Mouse (Mus musculus) forebrain, embryonic 16.5 days (tissue): Measurements from ENCODE around the gene Six4. TPM values are rescaled to one million over a fixed set of nuclear protein-coding genes. Genes with fewer than 3 reads are reported as not detected.
"Not testable (repeated sequence)": the region's sequence is repeated elsewhere in the genome, so short reads cannot be mapped to it uniquely, and the experiment has no call there.

ENCODE experiments used
- ATAC-seq: fragments of 200-750 bp; cut with Nextera tagmentation; 2 replicates; pipeline ENCODE4 v1.8.0; 2017; ENCODE audit warnings: mild to moderate bottlenecking, moderate library complexity
- H3K27ac ChIP-seq: fragments of 300-500 bp; sonication (generic); 2 replicates; pipeline ENCODE4 v1.5.1; 2014; ENCODE audit warnings: low read length, control low read depth
- H3K27me3 ChIP-seq: fragments of 300-500 bp; sonication (generic); replicated peaks from 2 replicates; pipeline ENCODE4 v1.6.1; 2014; ENCODE audit warnings: low read length; ENCODE audit not compliant: control insufficient read depth, insufficient read depth
- H3K36me3 ChIP-seq: fragments of 300-500 bp; sonication (generic); 2 replicates; pipeline ENCODE4 v1.6.1; 2014; ENCODE audit not compliant: control insufficient read depth, insufficient read depth
- H3K4me1 ChIP-seq: fragments of 300-500 bp; sonication (generic); replicated peaks from 2 replicates; pipeline ENCODE4 v1.6.1; 2014; ENCODE audit warnings: low read length; ENCODE audit not compliant: control insufficient read depth, insufficient read depth
- H3K4me2 ChIP-seq: fragments of 300-500 bp; sonication (generic); 2 replicates; pipeline ENCODE4 v1.6.1; 2014; ENCODE audit warnings: mild to moderate bottlenecking, low read length, control low read depth
- H3K4me3 ChIP-seq: fragments of 300-500 bp; sonication (generic); replicated peaks from 2 replicates; pipeline ENCODE4 v1.5.1; 2014; ENCODE audit warnings: mild to moderate bottlenecking, low read length, control low read depth
- H3K9ac ChIP-seq: fragments of 300-500 bp; sonication (generic); replicated peaks from 2 replicates; pipeline ENCODE4 v1.6.1; 2014; ENCODE audit warnings: low read depth, low read length, control low read depth
- H3K9me3 ChIP-seq: fragments of 300-500 bp; sonication (generic); 2 replicates; pipeline ENCODE4 v1.6.1; 2016; ENCODE audit warnings: low read length; ENCODE audit not compliant: control insufficient read depth
- WGBS: fragments of 180-500 bp; shearing (Covaris S2); extraction: QIAGEN DNeasy Blood & Tissue Kit; methylation state at CpG from one replicate; pipeline ENCODE4 v1.1.7; 2014; 5-methylcytosine and 5-hydroxymethylcytosine counted together
- polyA plus RNA-seq: library from polyadenylated mRNA; unstranded; fragments of >200 nt; fragmentation: Nextera tagmentation; extraction: Ambion mirVana; gene quantifications from 2 replicates; pipeline ENCODE4 v1.2.1, GENCODE M21; 2015

Gene Six4
- polyA plus RNA-seq, 1 experiment from 2014 or later = 0.38 TPM

DNA sequence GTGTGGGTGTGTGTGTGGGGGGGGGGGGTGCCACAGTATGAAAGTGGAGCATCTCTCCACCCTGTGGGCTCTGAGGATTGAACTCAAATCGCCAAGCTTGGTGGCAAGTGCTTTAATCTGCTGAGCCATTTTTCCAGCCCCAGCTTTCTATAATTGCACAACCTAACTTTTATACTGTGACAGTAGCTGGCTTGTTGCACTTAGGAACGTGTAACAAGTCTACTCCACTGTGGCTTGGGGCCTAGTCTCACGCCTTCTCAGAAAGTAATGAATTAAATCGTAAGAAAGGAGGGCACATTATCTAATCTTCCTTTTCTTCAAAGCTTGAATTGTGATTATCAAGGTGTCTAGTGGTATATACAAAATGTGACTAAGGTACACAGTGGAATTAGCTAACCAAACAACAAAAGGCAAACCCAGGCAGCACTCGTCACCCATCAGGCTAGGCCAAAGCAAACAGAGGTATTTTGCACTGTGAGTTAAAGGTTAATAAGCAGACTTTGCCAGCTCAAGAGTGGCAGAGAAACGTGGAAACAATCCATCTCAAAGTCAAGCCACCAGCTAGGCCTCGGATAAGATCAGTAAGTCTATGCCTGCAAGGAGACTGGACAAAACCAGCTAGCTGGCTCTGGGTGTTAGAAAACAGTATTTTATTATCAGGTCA is 22.5 kb downstream of the Six4 start:
- ATAC-seq = no peak
- no peak overlapping the region for H3K27ac ChIP-seq
- no peaks in the 10 kb centered on the region for H3K9me3 ChIP-seq
- H3K4me3 ChIP-seq = no peak overlapping the region
- no peak overlapping the region for H3K9ac ChIP-seq
- 74% methylated on average over 7 of the region's 7 CpGs for WGBS
- no peaks in the 10 kb centered on the region for H3K27me3 ChIP-seq
- no peak overlapping the region for H3K4me2 ChIP-seq
- H3K4me1 ChIP-seq = no peaks in the 10 kb centered on the region
- no peaks in the 10 kb centered on the region for H3K36me3 ChIP-seq

GRCm38 (mm10) chr12:73088911-73089310 is 24.3 kb downstream of the Six4 start:
- Histone ChIP-seq H3K9me3 (no peaks in the 10 kb centered on the region), H3K27me3 (no peaks in the 10 kb centered on the region), H3K27ac (no peak overlapping the region), H3K4me1 (no peaks in the 10 kb centered on the region), H3K4me3 (no peak overlapping the region), H3K9ac (no peak overlapping the region), H3K36me3 (no peaks in the 10 kb centered on the region), H3K4me2 (no peak overlapping the region)
- WGBS = 71% methylated on average over 4 of the region's 5 CpGs
- no peak for ATAC-seq

- Histone ChIP-seq H3K27me3 (no peaks in the 10 kb centered on the region), H3K4me2 (no peak overlapping the region), H3K27ac (no peak overlapping the region), H3K9me3 (no peaks in the 10 kb centered on the region), H3K9ac (no peak overlapping the region), H3K36me3 (no peaks in the 10 kb centered on the region), H3K4me3 (no peak overlapping the region), H3K4me1 (no peaks in the 10 kb centered on the region)
- no peak for ATAC-seq
- 75% methylated on average over 5 of the region's 5 CpGs for WGBS
Observed at GRCm38 (mm10) chr12:73088500-73088899, 24.8 kb downstream of the Six4 start.

GRCm38 (mm10) chr12:73087086-73087485 is 26.2 kb downstream of the Six4 start:
- Histone ChIP-seq H3K9ac (no peak overlapping the region), H3K27me3 (no peaks in the 10 kb centered on the region), H3K4me1 (no peaks in the 10 kb centered on the region), H3K9me3 (no peaks in the 10 kb centered on the region), H3K27ac (no peak overlapping the region), H3K36me3 (no peaks in the 10 kb centered on the region), H3K4me2 (no peak overlapping the region), H3K4me3 (no peak overlapping the region)
- 90% methylated on average over 7 of the region's 7 CpGs for WGBS
- no peak for ATAC-seq

GRCm38 (mm10) chr12:73085739-73086630 is 27.3 kb downstream of the Six4 start:
- 24% methylated on average over 11 of the region's 11 CpGs for WGBS
- H3K27me3 ChIP-seq = no peaks in the 10 kb centered on the region

DNA sequence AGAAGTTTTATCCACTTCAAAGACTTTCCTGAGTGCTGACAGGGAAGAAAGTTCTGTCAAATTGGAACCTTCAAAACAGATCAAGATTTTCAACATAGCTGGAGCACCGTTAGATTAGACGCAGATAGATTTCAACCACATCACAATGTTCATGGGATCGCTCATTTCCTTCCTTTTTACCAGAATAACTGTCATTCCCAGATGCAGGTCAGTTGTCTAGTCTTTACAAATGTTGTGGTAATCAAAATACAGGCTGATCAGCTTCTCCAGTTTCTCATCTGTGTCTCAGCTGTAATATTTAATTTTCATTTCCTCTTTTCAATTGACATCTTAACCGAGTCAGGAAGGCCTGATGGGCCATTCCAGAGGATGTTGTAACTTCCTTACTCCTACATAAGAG is 29.5 kb downstream of the Six4 start:
- ATAC-seq = no peak
- 90% methylated on average over 4 of the region's 4 CpGs for WGBS

More at GRCm38 (mm10) chr12:73085739-73086630, 27.3 kb downstream of the Six4 start:
- Histone ChIP-seq H3K4me3 (no peak overlapping the region), H3K4me2 (no peak overlapping the region), H3K27ac (no peak overlapping the region), H3K9me3 (no peaks in the 10 kb centered on the region), H3K9ac (no peak overlapping the region), H3K4me1 (no peaks in the 10 kb centered on the region), H3K36me3 (no peaks in the 10 kb centered on the region)
- no peak for ATAC-seq

GRCm38 (mm10) chr12:73081828-73082227 is 31.4 kb downstream of the Six4 start:
- H3K4me2 ChIP-seq, H3K27me3 ChIP-seq, H3K4me1 ChIP-seq, H3K27ac ChIP-seq, ATAC-seq, H3K9ac ChIP-seq, H3K9me3 ChIP-seq, H3K4me3 ChIP-seq, H3K36me3 ChIP-seq: not testable (repeated sequence)
- 92% methylated on average over 4 of the region's 4 CpGs for WGBS

More for the DNA sequence above, 29.5 kb downstream of the Six4 start:
- Histone ChIP-seq H3K9ac (no peak overlapping the region), H3K4me2 (no peak overlapping the region), H3K4me3 (no peak overlapping the region), H3K36me3 (no peaks in the 10 kb centered on the region), H3K27me3 (no peaks in the 10 kb centered on the region), H3K27ac (no peak overlapping the region), H3K4me1 (no peaks in the 10 kb centered on the region), H3K9me3 (no peaks in the 10 kb centered on the region)

- no peak overlapping the region for H3K4me2 ChIP-seq
- no peak overlapping the region for H3K9ac ChIP-seq
- peaks cover 26% of the 10 kb centered on the region for H3K27me3 ChIP-seq
- H3K36me3 ChIP-seq = no peaks in the 10 kb centered on the region
- H3K27ac ChIP-seq = no peak overlapping the region
- ATAC-seq = no peak
- 41% methylated on average over 9 of the region's 9 CpGs for WGBS
- no peak overlapping the region for H3K4me3 ChIP-seq
- no peaks in the 10 kb centered on the region for H3K9me3 ChIP-seq
- no peaks in the 10 kb centered on the region for H3K4me1 ChIP-seq
Observed at GRCm38 (mm10) chr12:73060805-73061410, 52.3 kb downstream of the Six4 start.

- peaks cover 6% of the 10 kb centered on the region; the same call in 1 of the 2 replicates for H3K4me1 ChIP-seq
- H3K9me3 ChIP-seq = no peaks in the 10 kb centered on the region
- H3K36me3 ChIP-seq = no peaks in the 10 kb centered on the region
- no peak overlapping the region for H3K4me3 ChIP-seq
- peaks cover 49% of the 10 kb centered on the region for H3K27me3 ChIP-seq
- H3K9ac ChIP-seq = no peak overlapping the region
- H3K27ac ChIP-seq = no peak overlapping the region
- no peak overlapping the region for H3K4me2 ChIP-seq
- 89% methylated on average over 6 of the region's 6 CpGs for WGBS
- ATAC-seq = no peak
Observed at GRCm38 (mm10) chr12:73057492-73057891, 55.8 kb downstream of the Six4 start.
